Mouse (Mus musculus) stomach, postnatal 0 days (tissue): ENCODE results near the gene Nfib.

Source experiments
- CTCF ChIP-seq: IDR thresholded peaks from 2 replicates; pipeline ENCODE4 v1.5.1; 2016; ENCODE audit warnings: antibody characterized with exemption, low read depth, mild to moderate bottlenecking, moderate library complexity
- EP300 ChIP-seq: optimal IDR thresholded peaks from 2 replicates; pipeline ENCODE3; 2016; ENCODE audit warnings: antibody characterized with exemption

DNA sequence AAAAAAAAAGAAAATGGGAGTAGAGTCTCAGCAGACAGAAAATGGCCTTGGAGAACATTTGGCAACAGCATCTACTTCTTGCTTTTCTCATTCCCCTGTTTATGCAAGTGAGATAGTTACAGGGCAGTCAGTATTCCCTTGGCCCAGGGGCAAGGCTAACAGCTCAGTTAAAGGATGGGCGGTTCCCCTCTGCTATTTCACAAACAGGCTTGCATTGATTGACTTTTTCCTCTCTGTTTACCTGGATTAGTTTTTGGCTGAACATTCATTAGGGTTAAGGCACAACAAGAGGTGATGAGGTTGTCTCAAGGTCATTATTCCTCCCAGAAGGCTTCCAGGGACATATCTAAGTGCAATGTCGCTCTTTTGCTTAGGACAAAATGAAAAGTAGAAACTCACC, 308.7 kb downstream of the Nfib start:
- no peak for TF ChIP-seq CTCF
- TF ChIP-seq EP300, result no peak
